Mouse (Mus musculus) olfactory bulb, adult 2 months (tissue): ENCODE measurements around the gene Itpkc.

ENCODE experiments used
- CTCF ChIP-seq: fragments of 200-500 bp; IDR thresholded peaks from 2 replicates; pipeline ENCODE4 v1.5.1; 2012; ENCODE audit warnings: low read depth, mild to moderate bottlenecking, low read length, moderate library complexity; ENCODE audit not compliant: insufficient read depth
- POLR2A ChIP-seq: fragments of 200-500 bp; IDR thresholded peaks from 2 replicates; pipeline ENCODE4 v1.6.1; 2012; ENCODE audit warnings: mild to moderate bottlenecking, low read depth, low read length, moderate library complexity; ENCODE audit not compliant: insufficient read depth

DNA sequence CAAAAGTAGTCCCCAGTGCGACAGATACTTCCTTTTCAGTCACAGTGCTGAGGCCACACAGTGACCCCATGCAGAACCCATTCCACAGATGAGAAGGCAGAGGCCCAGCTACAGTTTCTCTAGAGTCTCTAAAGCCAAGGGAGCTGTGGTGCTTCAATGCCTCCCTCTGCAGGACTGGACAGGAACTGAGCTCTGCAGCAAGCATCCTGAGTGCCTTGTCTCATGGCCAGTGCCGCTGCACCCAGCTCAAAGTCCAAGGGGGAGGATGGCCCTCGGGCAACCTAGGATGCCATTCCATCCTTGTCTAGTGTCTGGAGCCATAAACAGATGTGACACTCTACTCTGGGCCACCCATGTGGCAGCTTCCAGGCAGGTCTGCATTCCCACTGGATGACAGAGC, 27.3 kb upstream of the Itpkc start:
- no peak for TF ChIP-seq CTCF
- no peak for TF ChIP-seq POLR2A
